Mouse (Mus musculus) cerebellum, adult 9-10 months (tissue): ENCODE results near the gene Tsc22d4.
"Not testable (repeated sequence)": the region's sequence is repeated elsewhere in the genome, so short reads cannot be mapped to it uniquely, and the experiment has no call there.

Experiments
- DNase-seq: peaks from one replicate; pipeline ENCODE4 v3.0.0; 2022

The Tsc22d4 gene

GRCm38 (mm10) chr5:137745214-137746171 lies at the start of gene Tsc22d4:
TSS of gene Tsc22d4 (plus strand) at chr5:137745730.
- DNase-seq, result peak; percentile 90

- no peak for DNase-seq
Observed at GRCm38 (mm10) chr5:137695930-137696329, 49.6 kb upstream of the Tsc22d4 start.

- no peak for DNase-seq
Observed at GRCm38 (mm10) chr5:137699080-137699479, 46.5 kb upstream of the Tsc22d4 start.

GRCm38 (mm10) chr5:137699850-137700249 lies 45.7 kb upstream of the Tsc22d4 start:
- no peak for DNase-seq

- no peak for DNase-seq
Observed at GRCm38 (mm10) chr5:137705242-137705641, 40.3 kb upstream of the Tsc22d4 start.

- DNase-seq, result peak; percentile 54
Observed at GRCm38 (mm10) chr5:137706913-137707633, 38.5 kb upstream of the Tsc22d4 start.

- no peak for DNase-seq
Observed at GRCm38 (mm10) chr5:137713454-137713853, 32.1 kb upstream of the Tsc22d4 start.

GRCm38 (mm10) chr5:137715685-137716084 lies 29.8 kb upstream of the Tsc22d4 start:
- DNase-seq, result no peak

- no peak for DNase-seq
Observed at GRCm38 (mm10) chr5:137718020-137718790, 27.3 kb upstream of the Tsc22d4 start.

GRCm38 (mm10) chr5:137719088-137719487 lies 26.4 kb upstream of the Tsc22d4 start:
- DNase-seq, result no peak

- not testable (repeated sequence) for DNase-seq
Observed at GRCm38 (mm10) chr5:137720558-137721164, 24.9 kb upstream of the Tsc22d4 start.

GRCm38 (mm10) chr5:137723840-137724239 lies 21.7 kb upstream of the Tsc22d4 start:
- DNase-seq, result no peak

- no peak for DNase-seq
Observed at GRCm38 (mm10) chr5:137726767-137727166, 18.8 kb upstream of the Tsc22d4 start.

- DNase-seq, result no peak
Observed at GRCm38 (mm10) chr5:137733638-137734288, 11.8 kb upstream of the Tsc22d4 start.

GRCm38 (mm10) chr5:137734289-137735061 lies 11.1 kb upstream of the Tsc22d4 start:
- DNase-seq, result peak; percentile 24

- peak; percentile 38 for DNase-seq
Observed at GRCm38 (mm10) chr5:137737400-137737940, 8.1 kb upstream of the Tsc22d4 start.

GRCm38 (mm10) chr5:137738516-137738915 lies 7.0 kb upstream of the Tsc22d4 start:
- peak; percentile 26 for DNase-seq

GRCm38 (mm10) chr5:137739471-137739870 lies 6.1 kb upstream of the Tsc22d4 start:
- DNase-seq, result no peak

GRCm38 (mm10) chr5:137740506-137740905 lies 5.0 kb upstream of the Tsc22d4 start:
- DNase-seq, result peak; percentile 58

GRCm38 (mm10) chr5:137741023-137741931 lies 4.3 kb upstream of the Tsc22d4 start, which contains the start of gene Nyap1:
TSS of gene Nyap1 (minus strand) at chr5:137741607.
- DNase-seq, result peak; percentile 87
